Mouse (Mus musculus): ENCODE results near the gene Cysltr2.

DNA sequence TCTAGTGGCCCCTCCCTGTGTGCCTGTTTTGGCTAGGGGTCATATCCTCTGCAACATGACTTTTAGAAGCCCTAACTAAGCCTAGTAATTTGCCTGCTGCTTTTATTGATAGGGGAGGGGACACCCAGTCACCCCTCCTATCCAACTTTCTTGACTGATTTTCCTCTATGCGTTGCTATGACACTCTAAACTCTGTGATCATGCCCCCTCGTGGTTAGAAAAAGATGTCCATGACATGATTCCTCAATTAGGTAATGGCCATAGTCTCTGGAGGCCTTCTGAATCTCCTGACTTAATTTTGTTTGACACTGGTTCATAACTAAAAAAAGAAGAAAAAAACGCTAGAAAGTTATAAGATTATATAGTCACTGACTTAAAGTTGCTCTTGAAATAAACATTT lies 15.6 kb downstream of the Cysltr2 start:
- TF ChIP-seq CTCF (IDR thresholded peaks at IDR 0.05; ENCODE audit: low read depth) (no peak), EP300 (IDR thresholded peaks at IDR 0.05; ENCODE audit: low read depth) (no peak)
